Mouse (Mus musculus) heart, embryonic 16.5 days (tissue): ENCODE measurements around the gene Plagl2. TPM values are rescaled to one million over a fixed set of nuclear protein-coding genes. Genes with fewer than 3 reads are reported as not detected.

ENCODE experiments used
- ATAC-seq: fragments of 200-750 bp; cut with Nextera tagmentation; replicated peaks from 2 replicates; pipeline ENCODE4 v1.8.0; 2017; ENCODE audit warnings: moderate number of reproducible peaks; ENCODE audit not compliant: insufficient read depth, low FRiP score; ENCODE audit errors: extremely low read depth
- H3K27ac ChIP-seq: fragments of 300-500 bp; sonication (generic); 2 replicates; pipeline ENCODE4 v1.5.1; 2014; ENCODE audit warnings: mild to moderate bottlenecking, low read length, control low read depth, moderate library complexity
- H3K27me3 ChIP-seq: fragments of 300-500 bp; sonication (generic); 2 replicates; pipeline ENCODE4 v1.6.1; 2014; ENCODE audit warnings: low read length, mixed read lengths; ENCODE audit not compliant: control insufficient read depth, insufficient read depth
- H3K36me3 ChIP-seq: fragments of 300-500 bp; sonication (generic); 2 replicates; pipeline ENCODE4 v1.6.1; 2014; ENCODE audit not compliant: control insufficient read depth, insufficient read depth
- H3K4me1 ChIP-seq: fragments of 300-500 bp; sonication (generic); 2 replicates; pipeline ENCODE4 v1.6.1; 2014; ENCODE audit warnings: low read length, mixed read lengths; ENCODE audit not compliant: control insufficient read depth, insufficient read depth
- H3K4me2 ChIP-seq: fragments of 300-500 bp; sonication (generic); 2 replicates; pipeline ENCODE4 v1.6.1; 2014; ENCODE audit warnings: low read depth, mild to moderate bottlenecking, control low read depth, low read length
- H3K4me3 ChIP-seq: fragments of 300-500 bp; sonication (generic); 2 replicates; pipeline ENCODE4 v1.5.1; 2014; ENCODE audit warnings: mild to moderate bottlenecking, control low read depth, low read length
- H3K9ac ChIP-seq: fragments of 300-500 bp; sonication (generic); 2 replicates; pipeline ENCODE4 v1.6.1; 2014; ENCODE audit warnings: low read length, control low read depth
- H3K9me3 ChIP-seq: fragments of 300-500 bp; sonication (generic); replicated peaks from 2 replicates; pipeline ENCODE4 v1.6.1; 2016; ENCODE audit warnings: low read length; ENCODE audit not compliant: control insufficient read depth
- WGBS: fragments of 180-500 bp; shearing (Covaris S2); extraction: QIAGEN DNeasy Blood & Tissue Kit; methylation state at CpG from one replicate; pipeline ENCODE4 v1.1.7; 2014; 5-methylcytosine and 5-hydroxymethylcytosine counted together
- polyA plus RNA-seq: library from polyadenylated mRNA; unstranded; fragments of >200 nt; fragmentation: Nextera tagmentation; extraction: Ambion mirVana; gene quantifications from 2 replicates; pipeline ENCODE4 v1.2.1, GENCODE M21; 2015

The Plagl2 gene
- polyA plus RNA-seq, 1 experiment from 2014 or later: 10.3 TPM

GRCm38 (mm10) chr2:153227959-153228358 is 13.3 kb downstream of the Plagl2 start:
- H3K4me3 ChIP-seq: no peak overlapping the region
- no peak for ATAC-seq
- H3K9ac ChIP-seq: no peak overlapping the region
- H3K4me1 ChIP-seq: peaks cover 10% of the 10 kb centered on the region
- H3K27me3 ChIP-seq: no peaks in the 10 kb centered on the region
- peaks cover 37% of the 10 kb centered on the region for H3K36me3 ChIP-seq
- H3K9me3 ChIP-seq: no peaks in the 10 kb centered on the region
- H3K4me2 ChIP-seq: no peak overlapping the region
- H3K27ac ChIP-seq: no peak overlapping the region
- 55% methylated on average over 4 of the region's 4 CpGs for WGBS

DNA sequence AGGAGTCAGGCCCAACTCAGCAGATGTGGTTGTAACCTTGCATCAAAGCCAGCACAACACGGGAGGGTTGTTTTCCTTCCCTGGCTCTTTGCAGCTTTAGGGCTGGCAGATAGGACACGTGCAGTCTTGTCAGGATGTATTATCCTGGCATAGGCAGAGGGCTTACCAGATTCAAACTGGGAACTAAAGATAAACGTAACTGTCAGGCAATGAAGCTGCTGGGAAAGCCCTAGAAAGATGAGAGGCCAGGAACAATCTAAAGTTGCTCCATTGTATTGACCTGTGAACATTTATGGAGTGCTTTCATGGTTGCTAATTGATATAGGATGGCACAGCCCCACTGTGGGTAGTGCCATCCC is 15.7 kb downstream of the Plagl2 start:
- H3K9me3 ChIP-seq: no peaks in the 10 kb centered on the region
- peaks cover 17% of the 10 kb centered on the region for H3K36me3 ChIP-seq
- H3K9ac ChIP-seq: peak overlapping the region; percentile 89
- H3K27me3 ChIP-seq: no peaks in the 10 kb centered on the region
- H3K27ac ChIP-seq: no peak overlapping the region; the same call in 1 of the 2 replicates
- peaks cover 10% of the 10 kb centered on the region for H3K4me1 ChIP-seq
- peak overlapping the region; percentile 74 for H3K4me3 ChIP-seq
- H3K4me2 ChIP-seq: peak overlapping the region; percentile 91
- WGBS: 8% methylated on average over 3 of the region's 3 CpGs
- ATAC-seq: no peak

GRCm38 (mm10) chr2:153224946-153225594 is 16.2 kb downstream of the Plagl2 start, which contains the start of gene Tspyl3:
TSS of gene Tspyl3 (minus strand) at chr2:153225441.
- H3K4me1 ChIP-seq: peaks cover 10% of the 10 kb centered on the region
- H3K27me3 ChIP-seq: no peaks in the 10 kb centered on the region
- peak within 1 kb of the TSS; percentile 68 for H3K27ac ChIP-seq
- peak within 1 kb of the TSS; percentile 74 for H3K4me3 ChIP-seq
- ATAC-seq: peak; percentile 68
- 1% methylated on average over 31 of the region's 31 CpGs for WGBS
- no peaks in the 10 kb centered on the region for H3K9me3 ChIP-seq
- peak within 1 kb of the TSS; percentile 89 for H3K9ac ChIP-seq
- H3K4me2 ChIP-seq: peak within 1 kb of the TSS; percentile 91
- peaks cover 11% of the 10 kb centered on the region for H3K36me3 ChIP-seq

DNA sequence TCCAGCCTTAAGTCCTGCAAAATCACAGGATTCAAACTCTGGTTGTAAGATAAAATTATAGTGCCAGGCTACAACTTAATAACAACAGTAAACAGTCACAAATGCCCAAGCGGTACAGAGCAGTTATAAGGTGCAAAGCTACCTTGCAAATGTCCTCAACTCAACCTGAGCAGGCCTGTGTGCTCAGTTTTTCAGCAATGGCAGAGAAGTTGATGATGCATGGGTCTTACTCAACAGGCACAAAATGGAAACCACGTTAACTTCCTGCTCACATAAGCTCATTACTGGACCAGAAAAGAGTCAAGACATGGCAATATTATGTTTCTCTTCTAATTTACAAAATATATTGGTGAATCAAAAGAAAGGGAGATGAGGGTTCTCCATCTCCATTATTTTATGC is 18.7 kb downstream of the Plagl2 start:
- Histone ChIP-seq H3K4me2 (no peak overlapping the region), H3K9ac (no peak overlapping the region), H3K4me1 (peaks cover 10% of the 10 kb centered on the region), H3K9me3 (no peaks in the 10 kb centered on the region), H3K4me3 (no peak overlapping the region), H3K36me3 (peaks cover 2% of the 10 kb centered on the region; the same call in 1 of the 2 replicates), H3K27ac (no peak overlapping the region), H3K27me3 (no peaks in the 10 kb centered on the region)
- no peak for ATAC-seq
- WGBS: 92% methylated on average over 2 of the region's 2 CpGs

GRCm38 (mm10) chr2:153222130-153222529 is 19.1 kb downstream of the Plagl2 start:
- H3K27ac ChIP-seq: no peak overlapping the region
- no peak for ATAC-seq
- H3K9ac ChIP-seq: no peak overlapping the region
- H3K27me3 ChIP-seq: no peaks in the 10 kb centered on the region
- H3K4me1 ChIP-seq: peaks cover 10% of the 10 kb centered on the region
- H3K9me3 ChIP-seq: no peaks in the 10 kb centered on the region
- no peak overlapping the region for H3K4me2 ChIP-seq
- H3K36me3 ChIP-seq: peaks cover 2% of the 10 kb centered on the region; the same call in 1 of the 2 replicates
- no peak overlapping the region for H3K4me3 ChIP-seq

DNA sequence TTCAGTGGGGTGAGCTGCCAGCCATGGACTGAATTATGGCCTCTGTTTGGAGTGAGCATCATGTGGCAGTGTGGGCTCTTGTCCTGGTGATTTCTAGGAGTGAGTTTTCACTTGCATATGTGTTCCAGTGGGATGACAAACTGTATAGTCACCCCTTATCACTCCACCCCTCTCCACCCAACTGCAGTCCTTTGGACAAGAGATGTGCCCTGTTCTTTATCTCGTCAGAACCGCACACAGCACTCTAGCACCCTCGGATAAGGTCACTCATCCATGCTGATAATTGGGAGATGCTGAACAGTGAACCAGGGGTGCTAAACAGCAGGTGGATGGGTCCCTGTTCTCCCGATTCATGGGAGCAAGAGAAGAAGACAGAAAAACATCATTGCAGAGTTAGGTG is 19.6 kb downstream of the Plagl2 start:
- no peaks in the 10 kb centered on the region for H3K27me3 ChIP-seq
- H3K9ac ChIP-seq: no peak overlapping the region
- H3K9me3 ChIP-seq: no peaks in the 10 kb centered on the region
- no peak for ATAC-seq
- H3K36me3 ChIP-seq: no peaks in the 10 kb centered on the region
- no peak overlapping the region for H3K4me2 ChIP-seq
- H3K4me1 ChIP-seq: peaks cover 10% of the 10 kb centered on the region
- WGBS: 50% methylated on average over 4 of the region's 4 CpGs
- no peak overlapping the region for H3K4me3 ChIP-seq
- no peak overlapping the region for H3K27ac ChIP-seq

DNA sequence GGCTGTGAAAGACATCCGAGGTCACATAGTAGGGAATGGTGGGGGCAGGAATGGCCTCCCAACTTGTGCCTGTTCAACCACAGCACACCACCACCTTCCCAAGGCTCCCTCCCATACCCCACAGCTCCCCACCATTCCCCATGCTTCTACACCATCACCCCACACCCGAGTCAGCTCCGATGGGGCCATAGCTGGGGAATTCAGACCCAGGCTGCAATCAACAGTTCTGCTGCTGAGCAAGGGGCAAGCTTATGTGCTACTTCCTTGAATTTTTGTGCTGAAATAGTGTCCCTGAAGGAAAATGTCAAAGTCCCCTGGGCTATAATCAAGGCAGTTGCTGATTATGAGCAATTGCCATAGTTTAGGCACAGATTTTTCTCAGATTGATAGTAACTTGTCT is 22.7 kb downstream of the Plagl2 start:
- Histone ChIP-seq H3K36me3 (no peaks in the 10 kb centered on the region), H3K27ac (no peak overlapping the region), H3K27me3 (no peaks in the 10 kb centered on the region), H3K9ac (no peak overlapping the region), H3K4me1 (peaks cover 12% of the 10 kb centered on the region), H3K4me2 (no peak overlapping the region), H3K4me3 (no peak overlapping the region), H3K9me3 (no peaks in the 10 kb centered on the region)
- 64% methylated on average over 3 of the region's 3 CpGs for WGBS
- ATAC-seq: no peak

DNA sequence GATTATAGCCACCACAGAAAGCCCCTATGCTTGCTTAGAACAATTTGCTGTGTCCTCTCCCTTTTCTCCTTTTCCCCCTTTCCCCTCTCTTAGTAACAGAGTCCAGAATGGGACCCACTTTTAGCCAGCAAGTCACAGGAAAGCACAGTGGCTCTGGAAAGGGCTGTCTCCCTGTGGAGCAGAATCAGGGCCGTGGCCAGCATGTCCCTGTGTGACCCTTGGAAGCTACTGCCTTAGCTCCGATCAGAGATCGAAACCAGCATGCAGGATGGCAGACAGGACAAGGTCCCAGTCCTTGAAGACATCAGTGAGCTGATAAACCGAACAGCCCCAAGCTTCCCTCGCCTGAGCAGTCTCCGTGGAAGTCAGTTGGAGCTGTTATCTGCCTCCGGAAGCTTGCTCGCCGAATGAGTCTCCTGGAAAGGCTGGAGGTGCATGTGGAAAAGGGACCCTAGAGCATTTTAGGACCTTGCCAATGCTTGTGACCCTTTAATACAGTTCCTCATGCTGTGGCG is 23.3 kb downstream of the Plagl2 start:
- H3K27ac ChIP-seq: no peak overlapping the region
- H3K4me2 ChIP-seq: no peak overlapping the region
- H3K27me3 ChIP-seq: no peaks in the 10 kb centered on the region
- ATAC-seq: no peak
- no peak overlapping the region for H3K4me3 ChIP-seq
- H3K9me3 ChIP-seq: no peaks in the 10 kb centered on the region
- H3K9ac ChIP-seq: no peak overlapping the region
- 51% methylated on average over 10 of the region's 10 CpGs for WGBS
- no peaks in the 10 kb centered on the region for H3K36me3 ChIP-seq
- H3K4me1 ChIP-seq: peaks cover 12% of the 10 kb centered on the region

DNA sequence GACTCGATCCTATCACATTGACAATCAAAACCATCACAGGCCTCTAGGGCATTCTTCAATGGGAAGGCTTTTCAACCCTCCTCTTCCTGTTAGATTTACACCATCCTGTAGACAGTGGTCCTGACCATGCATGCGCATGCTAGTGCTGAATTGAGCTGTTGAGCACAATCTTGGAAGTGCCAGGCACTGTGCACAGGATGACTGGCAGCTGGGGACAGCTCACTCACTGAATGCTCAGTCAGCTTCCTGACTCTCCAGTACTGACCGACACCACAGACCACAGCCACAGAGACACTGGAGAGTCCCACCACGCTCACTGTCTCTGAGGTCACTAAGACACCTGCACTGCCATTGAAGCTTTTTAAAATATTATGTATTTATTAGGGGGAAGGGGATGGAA is 25.8 kb downstream of the Plagl2 start:
- Histone ChIP-seq H3K9ac (no peak overlapping the region), H3K27ac (peak overlapping the region; percentile 16; the same call in 1 of the 2 replicates), H3K4me2 (no peak overlapping the region), H3K9me3 (no peaks in the 10 kb centered on the region), H3K4me3 (no peak overlapping the region), H3K36me3 (no peaks in the 10 kb centered on the region), H3K4me1 (peaks cover 12% of the 10 kb centered on the region), H3K27me3 (no peaks in the 10 kb centered on the region)
- no peak for ATAC-seq
- WGBS: 65% methylated on average over 4 of the region's 4 CpGs
